Mouse (Mus musculus): ENCODE measurements around the gene Gse1.

GRCm38 (mm10) chr8:120436491-120437030, 208.3 kb downstream of the Gse1 start:
- TF ChIP-seq POLR2A (IDR thresholded peaks at IDR 0.05; ENCODE audit: low read depth, low read length) (no peak), CTCF (conservative IDR thresholded peaks at IDR 0.05; ENCODE audit: insufficient read depth, insufficient read length, low read depth, low read length) (no peak)

Measured in kidney, adult 2 months (tissue).